Mouse (Mus musculus) retina, postnatal 1 day (tissue): ENCODE data around the gene Ppat.
A peak's percentile ranks its signal among the peaks of the same experiment; 100 is the strongest.
"Not testable (repeated sequence)": the region's sequence is repeated elsewhere in the genome, so short reads cannot be mapped to it uniquely, and the experiment has no call there.

Source experiments
- DNase-seq: peaks from one replicate; pipeline ENCODE4 v3.0.0-alpha.2; 2012

Ppat gene

GRCm38 (mm10) chr5:76947142-76947541 lies 4.2 kb downstream of the Ppat start:
- no peak for DNase-seq

GRCm38 (mm10) chr5:76945678-76946033 lies 5.7 kb downstream of the Ppat start:
- no peak for DNase-seq

- DNase-seq = no peak
These were observed 6.3 kb downstream of the Ppat start for GRCm38 (mm10) chr5:76944965-76945677.

GRCm38 (mm10) chr5:76942505-76942904 lies 8.9 kb downstream of the Ppat start:
- no peak for DNase-seq

- DNase-seq = no peak
These were observed 9.4 kb downstream of the Ppat start for GRCm38 (mm10) chr5:76941975-76942374.

- DNase-seq = no peak
These were observed 11.7 kb downstream of the Ppat start for GRCm38 (mm10) chr5:76939717-76940116.

GRCm38 (mm10) chr5:76929180-76929877 lies 22.0 kb downstream of the Ppat start:
- no peak for DNase-seq

GRCm38 (mm10) chr5:76928124-76928832 lies 23.1 kb downstream of the Ppat start:
- no peak for DNase-seq

- DNase-seq = no peak
These were observed 27.1 kb downstream of the Ppat start for GRCm38 (mm10) chr5:76924296-76924695.

GRCm38 (mm10) chr5:76923428-76923827 lies 27.9 kb downstream of the Ppat start:
- DNase-seq = no peak

GRCm38 (mm10) chr5:76922833-76923232 lies 28.5 kb downstream of the Ppat start:
- no peak for DNase-seq

- DNase-seq = not testable (repeated sequence)
These were observed 38.9 kb downstream of the Ppat start for GRCm38 (mm10) chr5:76912522-76912921.

GRCm38 (mm10) chr5:76910807-76911206 lies 40.6 kb downstream of the Ppat start:
- no peak for DNase-seq

- no peak for DNase-seq
These were observed 45.3 kb downstream of the Ppat start for GRCm38 (mm10) chr5:76906155-76906499.

- DNase-seq = peak; percentile 98
These were observed 45.8 kb downstream of the Ppat start, which contains the start of gene Aasdh for GRCm38 (mm10) chr5:76905405-76906154. Gene Aasdh (minus strand): TSS chr5:76905514.

GRCm38 (mm10) chr5:76904713-76905404 lies 46.5 kb downstream of the Ppat start:
- DNase-seq = no peak

- DNase-seq = no peak
These were observed 49.2 kb downstream of the Ppat start for GRCm38 (mm10) chr5:76902131-76902530.

GRCm38 (mm10) chr5:76893084-76893483 lies 58.3 kb downstream of the Ppat start:
- DNase-seq = no peak

- DNase-seq = no peak
These were observed 58.8 kb downstream of the Ppat start for GRCm38 (mm10) chr5:76892608-76893007.

- no peak for DNase-seq
These were observed 64.4 kb downstream of the Ppat start for GRCm38 (mm10) chr5:76887011-76887410.

GRCm38 (mm10) chr5:76884107-76884506 lies 67.3 kb downstream of the Ppat start:
- no peak for DNase-seq

- no peak for DNase-seq
These were observed 75.1 kb downstream of the Ppat start for GRCm38 (mm10) chr5:76876106-76876758.
